Mouse (Mus musculus) cerebellum, postnatal 36 days (tissue): ENCODE results near the gene Dnm3.

ENCODE experiments used
- DNase-seq, 2 experiments: peaks; one replicate each; pipeline ENCODE4 v3.0.0; 2021 to 2022; ENCODE audit warnings: mixed read lengths in 2 of 2

Gene Dnm3

GRCm38 (mm10) chr1:162100961-162101830 is 376.6 kb downstream of the Dnm3 start:
- no peak for DNase-seq

DNA sequence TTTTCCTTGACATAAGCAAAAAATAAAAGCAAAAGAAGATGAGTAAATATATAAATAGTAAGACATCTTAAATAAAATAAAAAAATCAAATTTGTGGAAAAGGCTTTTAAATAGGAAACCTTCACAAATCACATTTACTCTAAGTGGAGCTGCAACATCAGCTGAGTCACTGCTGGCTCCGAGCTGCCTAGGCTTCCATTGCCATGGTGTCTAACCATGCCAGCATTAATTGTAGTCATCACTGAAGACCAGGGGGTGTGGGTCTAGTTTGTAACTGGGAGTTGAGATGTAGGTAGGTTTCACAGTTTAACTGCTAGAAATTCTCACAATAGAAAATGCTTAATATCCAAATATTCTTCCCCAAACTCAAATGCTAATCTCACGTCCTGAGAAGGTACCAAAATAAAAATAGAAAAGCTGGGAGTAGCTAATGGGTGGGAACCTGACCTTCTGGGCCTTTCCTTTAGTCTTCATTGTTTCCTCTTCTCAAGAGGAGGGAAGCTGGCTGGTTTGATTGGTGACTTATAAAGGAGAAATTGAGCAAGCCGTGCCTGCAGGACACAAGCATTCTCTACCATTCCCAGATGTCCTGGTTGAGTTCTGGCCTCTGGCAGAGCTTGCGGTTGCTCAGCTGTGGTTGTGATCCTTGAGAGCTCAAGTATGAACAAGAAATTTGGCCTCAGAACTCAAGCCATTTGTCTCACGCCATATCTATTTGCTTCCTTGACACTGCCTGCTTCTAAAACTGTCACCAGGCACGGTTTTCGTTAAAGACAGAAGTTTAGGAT is 377.6 kb downstream of the Dnm3 start:
- no peak for DNase-seq

DNA sequence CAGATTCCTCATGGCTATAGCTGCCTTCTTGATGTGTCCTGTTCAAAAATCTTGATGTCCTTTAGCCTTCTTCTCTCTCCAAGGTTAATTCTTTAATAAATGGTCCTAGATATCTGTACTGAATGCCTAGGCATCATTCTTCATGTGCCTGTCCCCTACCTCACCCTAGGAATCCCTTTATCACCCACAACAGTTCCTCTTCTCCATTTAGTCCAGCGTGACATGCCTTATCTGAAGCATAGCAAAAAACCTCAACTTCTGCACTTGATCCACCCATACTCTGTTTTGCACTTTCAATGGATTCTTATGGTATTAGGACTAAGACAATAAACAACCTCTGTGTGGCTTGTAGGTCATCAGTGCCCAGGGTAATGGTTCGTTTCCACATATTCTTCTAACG is 378.6 kb downstream of the Dnm3 start:
- DNase-seq: no peak

- DNase-seq: no peak
Measured at GRCm38 (mm10) chr1:162094523-162095272, 383.1 kb downstream of the Dnm3 start.

DNA sequence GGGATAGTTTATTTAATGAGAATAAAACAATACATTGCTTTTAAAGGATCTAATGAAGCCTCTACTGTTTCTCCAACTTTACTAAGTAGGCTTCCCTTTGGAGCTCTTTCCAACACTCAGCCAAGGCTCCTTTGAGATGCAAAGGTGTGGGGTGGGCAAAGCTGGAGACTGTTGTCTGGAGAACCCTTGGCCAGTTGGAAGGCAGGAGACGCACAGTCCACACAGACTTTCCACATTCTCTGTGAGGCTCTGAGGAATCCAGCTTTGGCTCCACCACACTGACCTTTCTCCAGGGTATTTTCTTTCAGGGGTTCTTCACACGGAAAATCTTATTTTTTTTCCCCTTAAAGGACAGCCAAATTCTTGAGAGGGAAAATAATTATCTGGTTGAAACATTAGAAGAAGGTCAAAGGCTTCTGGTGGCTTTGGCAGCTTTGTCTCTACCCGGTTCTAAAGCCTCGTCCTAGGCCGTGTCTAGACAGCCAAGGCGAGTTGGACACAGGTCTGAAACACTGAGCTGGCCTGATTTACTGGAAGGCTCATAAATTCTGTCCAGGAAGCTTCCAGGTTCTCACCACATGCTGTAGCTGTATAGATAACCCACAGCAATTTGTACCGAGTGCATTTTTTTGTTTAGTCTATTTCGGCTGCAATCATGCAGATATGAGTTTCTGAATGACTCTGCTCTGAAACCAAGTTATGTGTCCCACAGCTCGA is 383.9 kb downstream of the Dnm3 start:
- DNase-seq: no peak

- no peak for DNase-seq
Measured at GRCm38 (mm10) chr1:162092899-162093659, 384.8 kb downstream of the Dnm3 start.

GRCm38 (mm10) chr1:162092401-162092800 is 385.4 kb downstream of the Dnm3 start:
- no peak for DNase-seq

GRCm38 (mm10) chr1:162083886-162084478 is 393.9 kb downstream of the Dnm3 start:
- DNase-seq: no peak

- no peak for DNase-seq
Measured at GRCm38 (mm10) chr1:162083354-162083753, 394.5 kb downstream of the Dnm3 start.

DNA sequence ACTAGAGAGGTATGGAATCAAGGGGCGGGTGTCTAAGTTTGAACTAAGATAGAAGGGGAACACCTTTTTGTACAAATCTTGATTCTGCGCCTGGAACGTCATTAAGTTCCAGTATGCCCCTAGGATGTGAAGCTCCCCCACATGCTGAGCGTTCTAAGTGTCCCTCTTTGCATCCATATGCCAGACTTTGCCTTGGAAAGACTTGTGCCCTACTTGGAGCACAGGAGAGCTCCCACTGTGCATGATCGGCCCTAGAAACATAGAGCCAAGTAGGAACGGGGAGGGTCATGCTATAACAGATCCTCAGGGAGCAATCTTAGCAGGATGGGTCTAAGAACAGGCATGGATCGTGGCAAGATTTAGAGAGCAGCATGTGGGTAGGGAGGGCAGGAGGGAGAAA is 395.1 kb downstream of the Dnm3 start:
- peak; percentile 37 to 51 for DNase-seq

GRCm38 (mm10) chr1:162081693-162082372 is 396.0 kb downstream of the Dnm3 start:
- no peak for DNase-seq

GRCm38 (mm10) chr1:162079989-162080388 is 397.8 kb downstream of the Dnm3 start:
- no peak for DNase-seq

GRCm38 (mm10) chr1:162077454-162077853 is 400.4 kb downstream of the Dnm3 start:
- DNase-seq: peak; percentile 58 to 69

DNA sequence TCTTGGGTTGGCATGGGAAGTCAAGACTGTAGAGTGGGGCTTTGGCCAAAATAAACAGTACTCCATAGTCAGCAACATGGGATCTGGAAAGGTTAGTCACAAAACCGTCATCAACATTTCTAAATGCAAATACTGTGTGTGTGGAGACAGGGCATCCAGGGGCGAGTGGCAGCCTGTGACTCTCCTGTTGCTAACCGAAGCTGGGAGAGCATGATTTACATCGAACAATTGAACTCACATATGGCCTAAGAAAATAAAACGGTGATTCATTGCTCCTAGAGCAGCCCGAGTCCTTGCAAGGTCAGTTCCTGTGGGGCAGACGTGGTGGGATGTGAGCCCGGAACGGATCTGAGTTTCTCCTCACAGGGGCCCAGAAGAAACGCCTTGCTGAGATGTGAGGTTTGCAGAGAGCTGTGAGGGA is 401.2 kb downstream of the Dnm3 start:
- no peak for DNase-seq

DNA sequence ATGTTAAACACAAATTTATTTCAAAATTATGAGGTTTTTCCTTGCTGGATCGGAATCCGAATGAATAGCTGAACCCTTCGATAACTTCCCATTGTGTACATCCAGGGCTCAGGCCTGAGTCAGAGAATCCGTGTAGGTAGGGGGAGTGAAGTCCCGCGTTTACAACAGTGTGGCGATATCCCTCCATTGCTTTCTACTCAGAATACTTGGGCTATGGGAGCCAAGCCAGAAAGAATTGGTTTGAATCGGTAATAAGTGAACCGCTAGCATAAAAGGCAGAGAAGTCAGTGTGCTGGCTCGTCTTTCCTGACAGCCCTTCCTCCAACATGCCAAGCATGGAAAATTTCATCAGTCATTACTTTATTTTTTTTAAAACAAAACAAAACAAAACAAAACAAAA is 402.0 kb downstream of the Dnm3 start:
- DNase-seq: no peak

GRCm38 (mm10) chr1:162075416-162075815 is 402.4 kb downstream of the Dnm3 start:
- no peak for DNase-seq

- DNase-seq: no peak
Measured at GRCm38 (mm10) chr1:162074626-162075410, 403.0 kb downstream of the Dnm3 start.

DNA sequence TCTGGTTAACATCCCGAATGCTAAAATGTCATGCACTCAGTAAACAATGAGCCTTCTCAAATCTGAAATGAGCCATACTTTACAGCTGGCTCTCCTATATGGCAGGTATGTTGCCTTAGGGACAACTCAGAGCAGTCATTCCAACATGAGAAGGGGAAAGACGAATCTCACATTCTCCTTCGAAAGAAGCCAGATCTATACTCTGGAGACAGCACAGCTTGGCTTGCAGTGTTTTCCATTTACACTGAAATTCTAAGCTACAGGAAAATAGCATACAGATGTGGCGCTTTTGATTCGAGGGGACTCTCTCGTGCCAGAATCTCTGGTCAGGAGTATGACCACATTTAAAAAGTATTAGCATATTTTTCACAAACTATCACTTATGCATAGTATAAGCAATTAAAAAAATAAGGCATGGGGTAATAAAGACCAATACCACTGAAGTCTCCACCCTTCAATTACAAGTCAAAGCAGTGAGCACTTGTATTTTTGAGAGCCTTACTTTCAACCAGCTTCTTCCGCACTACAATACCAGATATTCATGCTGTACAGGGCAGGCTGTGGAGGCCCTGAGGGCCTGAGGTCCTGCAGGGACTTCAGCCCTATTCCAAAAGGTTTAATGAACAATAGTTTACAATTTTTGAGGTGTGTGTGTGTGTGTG is 404.8 kb downstream of the Dnm3 start:
- no peak for DNase-seq

GRCm38 (mm10) chr1:162053608-162054007 is 424.2 kb downstream of the Dnm3 start:
- DNase-seq: no peak
